Mouse (Mus musculus) kidney, embryonic 14.5 days (tissue): ENCODE data around the gene Sh3kbp1. TPM values are rescaled to one million over a fixed set of nuclear protein-coding genes. Genes with fewer than 3 reads are reported as not detected.
"Not testable (repeated sequence)": the region's sequence is repeated elsewhere in the genome, so short reads cannot be mapped to it uniquely, and the experiment has no call there.

Experiments used
- ATAC-seq: fragments of 200-750 bp; cut with Nextera tagmentation; 2 replicates; pipeline ENCODE4 v1.8.0; 2017; ENCODE audit warnings: moderate number of reproducible peaks, mild to moderate bottlenecking, moderate TSS enrichment, moderate library complexity; ENCODE audit not compliant: low FRiP score, low TSS enrichment
- H3K27ac ChIP-seq: fragments of 300-500 bp; sonication (generic); 2 replicates; pipeline ENCODE4 v1.5.1; 2014; ENCODE audit warnings: low read depth, mild to moderate bottlenecking, low read length, moderate library complexity, mixed read lengths
- H3K27me3 ChIP-seq: fragments of 300-500 bp; sonication (generic); 2 replicates; pipeline ENCODE4 v1.6.1; 2014; ENCODE audit warnings: mild to moderate bottlenecking, low read length; ENCODE audit not compliant: control insufficient read depth, insufficient read depth
- H3K36me3 ChIP-seq: fragments of 300-500 bp; sonication (generic); 2 replicates; pipeline ENCODE4 v1.6.1; 2014; ENCODE audit warnings: low read length, mixed read lengths; ENCODE audit not compliant: control insufficient read depth, insufficient read depth
- H3K4me1 ChIP-seq: fragments of 300-500 bp; sonication (generic); 2 replicates; pipeline ENCODE4 v1.6.1; 2014; ENCODE audit warnings: low read length, mixed read lengths; ENCODE audit not compliant: control insufficient read depth, insufficient read depth
- H3K4me2 ChIP-seq: fragments of 300-500 bp; sonication (generic); replicated peaks from 2 replicates; pipeline ENCODE4 v1.6.1; 2014; ENCODE audit warnings: low read depth, mild to moderate bottlenecking, low read length
- H3K4me3 ChIP-seq: fragments of 300-500 bp; sonication (generic); 2 replicates; pipeline ENCODE4 v1.5.1; 2014; ENCODE audit warnings: mild to moderate bottlenecking, low read length
- H3K9ac ChIP-seq: fragments of 300-500 bp; sonication (generic); 2 replicates; pipeline ENCODE4 v1.6.1; 2014; ENCODE audit warnings: low read depth, mild to moderate bottlenecking, low read length, moderate library complexity
- H3K9me3 ChIP-seq: fragments of 300-500 bp; sonication (generic); 2 replicates; pipeline ENCODE4 v1.6.1; 2016; ENCODE audit warnings: low read length; ENCODE audit not compliant: control insufficient read depth
- WGBS: fragments of 180-500 bp; shearing (Covaris S2); extraction: QIAGEN DNeasy Blood & Tissue Kit; methylation state at CpG from one replicate; pipeline ENCODE4 v1.1.7; 2014; 5-methylcytosine and 5-hydroxymethylcytosine counted together
- polyA plus RNA-seq: library from polyadenylated mRNA; unstranded; fragments of >200 nt; fragmentation: Nextera tagmentation; extraction: Ambion mirVana; gene quantifications from 2 replicates; pipeline ENCODE4 v1.2.1, GENCODE M21; 2014

Gene Sh3kbp1
- polyA plus RNA-seq, result 28.0 and 41.5 TPM in 2 replicates

DNA sequence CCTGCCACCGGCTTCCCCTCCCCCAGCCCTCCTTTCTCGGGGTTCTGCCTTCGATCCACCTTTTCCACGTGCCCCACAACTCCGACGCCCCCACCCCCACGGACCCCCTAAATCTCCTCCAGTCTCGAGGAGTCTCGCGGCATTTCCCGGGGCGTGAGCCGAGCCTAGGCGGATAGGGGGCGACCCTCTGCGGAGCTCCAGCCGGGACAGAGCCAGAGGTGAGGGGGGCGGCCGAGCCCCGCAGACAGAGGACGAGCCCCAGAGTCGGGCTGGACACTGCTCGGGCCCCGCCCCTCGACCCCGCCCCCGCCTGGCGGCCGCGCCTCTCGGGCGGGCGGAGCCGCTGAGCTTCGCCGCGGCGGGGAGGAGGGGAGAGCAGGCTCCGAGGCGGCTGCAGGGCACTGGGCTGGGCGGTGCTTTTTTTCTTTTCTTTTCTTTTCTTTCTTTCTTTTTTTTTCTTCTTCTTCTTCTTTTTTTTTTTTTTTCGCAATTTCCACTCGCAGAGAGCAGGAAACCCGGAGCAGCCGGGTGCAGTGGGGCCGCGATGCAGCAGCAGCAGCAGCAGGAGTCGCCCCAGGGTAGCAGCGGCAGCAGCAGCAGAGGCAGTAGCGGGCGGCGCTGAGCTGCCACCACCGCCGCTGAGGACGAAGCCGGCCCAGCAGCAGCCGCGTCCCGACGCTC lies at the start of gene Sh3kbp1:
Sh3kbp1 (plus strand) TSS at position 366 of the 681 bp plus-strand sequence.
- Histone ChIP-seq H3K4me2 (peak within 1 kb of the TSS; percentile 57), H3K27ac (peak within 1 kb of the TSS; percentile 62; the same call in 1 of the 2 replicates)

DNA sequence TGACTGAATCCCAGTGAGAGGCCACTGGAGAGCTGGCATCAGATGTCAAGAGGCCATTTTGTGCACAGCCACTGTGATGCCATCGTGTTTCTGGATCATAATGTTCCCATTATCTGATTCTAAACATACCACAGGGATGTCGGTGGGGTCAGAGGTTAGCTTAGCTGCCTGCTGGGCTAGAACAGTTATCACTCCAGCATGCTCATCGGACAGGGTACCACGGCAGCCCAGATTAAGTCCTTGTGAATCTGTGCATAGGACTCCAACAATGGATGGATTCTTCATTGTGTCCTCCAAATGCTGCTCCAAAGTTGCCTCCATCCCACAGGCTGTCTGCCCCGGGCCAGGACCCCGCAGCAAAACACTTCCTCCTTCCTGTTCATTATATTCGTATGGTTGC lies 42.3 kb upstream of the Sh3kbp1 start:
- not testable (repeated sequence) for H3K4me3 ChIP-seq, ATAC-seq, H3K9ac ChIP-seq, H3K27ac ChIP-seq, H3K4me2 ChIP-seq, H3K36me3 ChIP-seq, H3K4me1 ChIP-seq, H3K9me3 ChIP-seq, H3K27me3 ChIP-seq
- 86% methylated on average over 7 of the region's 7 CpGs for WGBS

More for the DNA sequence above, at the start of gene Sh3kbp1:
- 36% methylated on average over 53 of the region's 60 CpGs for WGBS
- Histone ChIP-seq H3K9ac (peak within 1 kb of the TSS; percentile 70), H3K4me1 (no peaks in the 10 kb centered on the region), H3K27me3 (no peaks in the 10 kb centered on the region), H3K36me3 (no peaks in the 10 kb centered on the region), H3K4me3 (peak within 1 kb of the TSS; percentile 53), H3K9me3 (no peaks in the 10 kb centered on the region)
- peak; percentile 92 for ATAC-seq

DNA sequence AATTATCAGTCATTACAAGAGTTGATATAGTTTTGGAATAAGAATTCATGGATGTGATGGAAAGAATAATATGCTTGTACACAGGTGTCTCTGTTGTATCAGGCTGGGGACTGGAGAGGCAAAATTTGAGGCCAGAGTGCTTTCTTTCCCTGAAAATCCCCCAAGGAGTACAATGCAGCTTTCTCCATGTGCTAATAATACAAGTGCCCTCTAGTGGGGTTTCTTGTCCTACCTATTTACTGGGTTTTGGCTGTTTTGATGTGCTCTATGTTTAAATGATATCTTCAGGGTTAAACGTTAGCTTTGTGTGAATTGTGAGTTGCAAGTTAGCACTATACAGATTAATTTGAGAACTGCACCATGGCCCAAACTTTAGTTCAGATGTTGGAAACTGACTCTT lies 35.4 kb upstream of the Sh3kbp1 start:
- Histone ChIP-seq H3K4me3 (no peak overlapping the region), H3K9me3 (no peaks in the 10 kb centered on the region), H3K27me3 (no peaks in the 10 kb centered on the region), H3K36me3 (no peaks in the 10 kb centered on the region), H3K4me2 (no peak overlapping the region), H3K27ac (no peak overlapping the region), H3K4me1 (no peaks in the 10 kb centered on the region), H3K9ac (no peak overlapping the region)
- ATAC-seq, result no peak
- 78% methylated on average over 1 of the region's 1 CpGs for WGBS

DNA sequence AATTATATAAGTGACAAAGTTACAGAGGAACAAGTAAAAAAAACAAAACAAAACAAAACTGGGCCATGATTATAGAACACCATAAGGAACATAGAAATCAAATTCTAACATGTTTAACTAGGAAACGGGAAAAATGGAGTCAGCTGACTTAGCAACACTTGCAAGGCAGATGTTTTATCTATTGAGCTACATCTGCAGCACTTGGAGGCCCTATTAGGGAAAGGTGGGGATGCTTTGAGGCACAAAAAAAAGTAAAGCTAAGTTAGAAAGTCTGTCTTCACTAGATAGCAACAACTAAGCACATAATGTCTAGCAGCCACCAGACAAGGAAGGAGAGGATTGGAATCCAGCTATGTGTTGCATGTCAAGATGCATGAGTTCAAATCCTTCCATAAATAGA lies 29.6 kb upstream of the Sh3kbp1 start:
- no peak overlapping the region for H3K4me3 ChIP-seq
- H3K9me3 ChIP-seq, result no peaks in the 10 kb centered on the region
- no peak overlapping the region for H3K27ac ChIP-seq
- no peak overlapping the region for H3K9ac ChIP-seq
- no peaks in the 10 kb centered on the region for H3K4me1 ChIP-seq
- no peaks in the 10 kb centered on the region for H3K27me3 ChIP-seq
- H3K36me3 ChIP-seq, result no peaks in the 10 kb centered on the region
- ATAC-seq, result no peak
- no peak overlapping the region for H3K4me2 ChIP-seq
- WGBS, result 65% methylated on average over 1 of the region's 1 CpGs

DNA sequence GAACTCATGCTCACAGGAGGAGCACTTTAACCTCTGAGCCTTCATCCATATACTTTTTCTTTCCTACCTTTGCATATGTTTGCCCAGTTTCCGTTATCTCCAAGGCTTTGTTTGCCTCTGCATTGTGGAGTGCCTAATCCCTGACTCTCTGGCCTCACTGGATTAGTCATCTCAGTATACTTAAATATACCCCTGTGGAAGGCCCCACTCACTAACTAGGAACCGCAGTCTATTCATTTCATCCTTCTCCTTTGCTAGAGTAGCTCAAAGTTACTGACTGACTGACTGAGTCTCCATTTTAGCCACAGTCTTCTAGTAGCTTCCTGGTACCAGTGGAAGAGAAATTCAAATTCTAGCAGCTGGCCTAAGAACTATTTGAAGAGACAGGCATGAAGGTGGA lies 22.2 kb upstream of the Sh3kbp1 start:
- no peak overlapping the region for H3K9ac ChIP-seq
- H3K4me1 ChIP-seq, result no peaks in the 10 kb centered on the region
- no peaks in the 10 kb centered on the region for H3K9me3 ChIP-seq
- H3K4me2 ChIP-seq, result no peak overlapping the region
- WGBS, result 96% methylated on average over 2 of the region's 2 CpGs
- H3K27me3 ChIP-seq, result no peaks in the 10 kb centered on the region; the same call in 1 of the 2 replicates
- no peak for ATAC-seq
- H3K4me3 ChIP-seq, result no peak overlapping the region
- H3K36me3 ChIP-seq, result no peaks in the 10 kb centered on the region
- no peak overlapping the region for H3K27ac ChIP-seq

DNA sequence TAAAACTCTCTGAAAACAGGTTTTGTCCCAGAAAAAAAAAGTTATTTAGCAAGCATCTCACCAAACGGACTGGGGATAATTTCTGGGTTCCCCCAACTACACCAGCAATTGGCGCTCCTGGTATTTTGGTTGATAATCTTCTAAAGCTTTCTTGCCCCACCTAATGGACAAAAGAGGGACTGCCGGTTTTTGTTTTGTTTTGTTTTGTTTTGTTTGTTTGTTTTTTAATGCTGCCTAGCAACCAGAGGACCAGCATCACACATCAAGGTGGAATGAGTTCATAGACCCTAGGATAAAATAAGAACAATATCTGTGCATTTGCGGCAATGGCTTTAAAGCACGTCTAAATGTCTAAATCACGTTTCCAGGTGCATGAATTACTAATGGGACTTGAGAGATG lies 20.1 kb upstream of the Sh3kbp1 start:
- H3K9ac ChIP-seq, result no peak overlapping the region
- H3K36me3 ChIP-seq, result no peaks in the 10 kb centered on the region
- WGBS, result 47% methylated on average over 6 of the region's 6 CpGs
- no peaks in the 10 kb centered on the region for H3K4me1 ChIP-seq
- H3K27ac ChIP-seq, result no peak overlapping the region
- no peaks in the 10 kb centered on the region for H3K9me3 ChIP-seq
- no peak overlapping the region for H3K4me3 ChIP-seq
- H3K27me3 ChIP-seq, result no peaks in the 10 kb centered on the region; the same call in 1 of the 2 replicates
- H3K4me2 ChIP-seq, result no peak overlapping the region
- no peak for ATAC-seq

DNA sequence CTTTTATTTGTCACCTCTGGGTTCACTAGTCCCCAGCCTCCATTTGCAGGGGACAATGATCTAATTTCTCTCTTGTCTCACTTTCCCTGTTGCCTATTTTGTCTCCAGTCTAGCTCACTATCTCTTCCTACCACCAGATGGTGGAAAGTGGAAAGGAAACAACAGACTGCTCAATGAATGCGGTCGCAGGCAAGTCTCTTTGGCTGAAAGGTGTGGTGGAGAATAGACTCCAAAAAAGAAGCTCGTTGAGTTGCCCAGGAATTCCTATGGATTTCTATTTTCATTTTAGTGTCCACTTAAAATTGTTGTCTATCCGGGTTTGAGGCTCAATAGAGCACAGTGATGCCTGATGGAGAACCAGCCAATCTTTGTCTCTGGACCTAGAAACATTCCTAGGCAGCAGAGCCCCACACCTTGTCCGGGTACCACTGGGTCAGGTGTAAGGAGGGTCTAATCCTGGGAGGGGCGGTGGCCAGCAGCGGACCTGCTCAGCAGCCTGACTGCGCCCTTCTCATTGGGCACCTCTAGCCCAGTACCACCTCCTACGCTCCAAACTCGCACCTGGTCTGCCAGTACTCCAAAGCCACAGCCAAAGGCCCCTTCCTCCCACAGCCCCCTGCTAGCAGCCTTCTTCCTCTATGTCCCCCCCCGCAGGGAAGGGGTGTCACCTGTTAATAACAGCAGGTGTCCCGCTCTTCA lies 715 bp upstream of the Sh3kbp1 start:
- Histone ChIP-seq H3K27me3 (no peaks in the 10 kb centered on the region), H3K4me2 (peak overlapping the region; percentile 51), H3K4me1 (no peaks in the 10 kb centered on the region), H3K4me3 (peak overlapping the region; percentile 53), H3K9me3 (no peaks in the 10 kb centered on the region), H3K27ac (no peak overlapping the region), H3K9ac (no peak overlapping the region), H3K36me3 (no peaks in the 10 kb centered on the region)
- ATAC-seq, result peak; percentile 76
- 37% methylated on average over 12 of the region's 12 CpGs for WGBS

DNA sequence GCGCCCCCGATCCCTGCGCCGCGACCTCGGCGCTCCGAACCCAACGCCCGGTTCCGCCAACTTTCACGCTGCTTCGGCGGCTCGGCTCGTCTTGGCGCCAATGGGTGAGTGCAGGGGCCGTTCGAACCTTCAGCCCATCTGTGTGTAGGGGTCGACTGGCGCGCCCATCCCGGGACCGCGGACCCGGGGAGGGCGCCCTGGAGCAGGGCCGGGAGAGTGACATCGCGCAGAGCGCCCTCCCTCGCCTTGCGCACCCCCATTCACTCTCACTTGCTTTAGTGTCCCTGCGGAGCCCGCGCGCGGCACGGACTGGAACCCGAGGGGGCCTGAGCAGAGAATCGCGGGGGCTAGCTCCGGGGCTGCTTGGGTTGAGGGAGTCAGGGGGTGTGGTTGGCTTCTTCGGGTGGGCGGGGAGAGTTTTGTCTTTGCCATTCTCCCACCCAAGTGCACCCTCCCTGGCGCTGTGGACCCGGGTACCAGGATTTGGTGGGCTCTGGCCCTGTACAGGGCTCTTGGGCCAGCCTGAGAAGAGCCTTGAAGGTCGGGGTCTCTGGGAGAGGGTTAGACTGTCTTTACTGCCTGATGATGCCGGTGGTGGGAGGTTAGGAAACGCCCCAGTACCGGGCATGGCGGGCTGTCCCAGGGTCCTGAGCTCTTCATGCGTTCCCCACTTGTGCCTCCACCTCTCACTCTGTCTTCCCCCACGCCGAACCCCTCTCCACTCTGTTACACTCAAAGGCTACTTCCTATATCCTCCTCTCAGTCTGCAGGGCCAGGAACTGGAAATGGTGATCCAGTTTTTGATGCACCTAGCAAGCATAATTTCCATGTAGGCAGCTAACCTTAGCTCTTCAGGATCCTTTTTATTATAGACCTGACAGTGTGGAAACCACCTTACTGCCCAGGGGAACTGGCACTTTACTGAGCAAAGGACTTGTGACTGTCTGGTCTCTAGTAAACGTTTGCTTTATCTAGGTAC lies 805 bp downstream of the Sh3kbp1 start:
- Histone ChIP-seq H3K36me3 (no peaks in the 10 kb centered on the region), H3K4me3 (peak overlapping the region; percentile 53), H3K27ac (peak overlapping the region; percentile 62; the same call in 1 of the 2 replicates), H3K9me3 (no peaks in the 10 kb centered on the region), H3K4me2 (peak overlapping the region; percentile 57), H3K27me3 (no peaks in the 10 kb centered on the region), H3K4me1 (no peaks in the 10 kb centered on the region), H3K9ac (peak overlapping the region; percentile 70)
- 31% methylated on average over 56 of the region's 56 CpGs for WGBS
- peak; percentile 79 for ATAC-seq
